Comparison of ENCODE assay signal across 21 mouse cellular contexts in genomic region chr12:84910066-84910465, GRCm38 (mm10). TPM values are rescaled to one million over a fixed set of nuclear protein-coding genes. Genes with fewer than 3 reads are reported as not detected.
DNase-seq lines count a peak whose midpoint lies in the region; ATAC-seq and TF ChIP-seq lines count a peak whose summit lies in the region.
"Had no signal": no experiment of that assay in that cellular context is flagged by ENCODE, and none has a peak within 500 bp of the region (broad histone marks: within the 10 kb centered on the region; RNA-seq: fewer than 3 reads in every experiment).

No protein-coding gene starts in this region.

- 17% methylated on average over 4 of the region's 4 CpGs for WGBS in cerebellum, adult 2 months

- no peak for TF ChIP-seq POLR2A in cerebellum, adult 2 months (IDR thresholded peaks at IDR 0.05; ENCODE audit: borderline replicate concordance, insufficient read depth, low read length)

- H3K27me3 ChIP-seq in cerebellum, adult 2 months (ENCODE audit: control insufficient read depth, insufficient read depth, low read length) = no peaks in the 10 kb centered on the region
- H3K27me3 ChIP-seq: CH12.LX; heart, embryonic 12.5 days; hindbrain, embryonic 15.5 days; Patski had no signal

- ATAC-seq in cerebellum, adult (ENCODE audit: insufficient number of reproducible peaks, low FRiP score, low TSS enrichment) = 0 out of 2 replicates have a peak, but pooled peaks have one; percentile 38
- ATAC-seq: activated CD4-positive, CD25-positive, alpha-beta regulatory T cell, adult 4 months; forebrain, embryonic 14.5 days; intestine, postnatal 0 days; Patski had no signal

- DNase-seq in adipocyte (ENCODE audit: low spot score) = peak; percentile 33
- DNase-seq in cerebellum, adult 2 months = peak; percentile 68 to 85
- DNase-seq in cerebellum, postnatal 10 days = peak; percentile 78 to 84
- DNase-seq in thymus, postnatal 36 days = no peak
- DNase-seq in kidney, postnatal 36 days = no peak
- no peak for DNase-seq in kidney, adult 11 months
- DNase-seq in testis, postnatal 10 days (ENCODE audit: low spot score) = no peak
- DNase-seq: adrenal gland, adult 2 months; adrenal gland, postnatal 25 days; gastrocnemius, adult 2 months; gastrocnemius, postnatal 25 days had no signal

- no peak overlapping the region for H3K4me3 ChIP-seq in cerebellum, adult 2 months (replicated peaks; ENCODE audit: insufficient read depth, low read depth, low read length)
- H3K4me3 ChIP-seq: embryonic facial prominence, embryonic 10.5 days; gastrocnemius, adult 2 months; heart, embryonic 12.5 days; hindbrain, embryonic 10.5 days; hindbrain, embryonic 15.5 days had no signal

- peaks cover 46% of the 10 kb centered on the region for H3K4me1 ChIP-seq in cerebellum, adult 2 months (ENCODE audit: control insufficient read depth, insufficient read depth, low read length)

- no peak overlapping the region for H3K27ac ChIP-seq in cerebellum, adult 2 months (ENCODE audit: insufficient read depth, low read length)
- H3K27ac ChIP-seq: embryonic facial prominence, embryonic 10.5 days; gastrocnemius, adult 2 months; hindbrain, embryonic 10.5 days; hindbrain, embryonic 15.5 days had no signal

- no peak for TF ChIP-seq CTCF in cerebellum, adult 2 months (IDR thresholded peaks at IDR 0.05; ENCODE audit: borderline replicate concordance, insufficient read depth, low read depth, low read length)

RNA-seq across cellular contexts. Expression of gene Ltbp2, which starts 33.7 kb away (rescaled TPM):
- 18.2 and 25.0 TPM in 2 replicates for polyA plus RNA-seq in cerebellum, adult 2 months (2012; rRNA removed)
- polyA plus RNA-seq: activated CD4-positive, CD25-positive, alpha-beta regulatory T cell, adult 4 months; forebrain, embryonic 14.5 days had no signal

Comparison
In these comparisons a context has a peak if more than half of its experiments do, and no peak if none do; other contexts are left out.
1. DNase-seq: peak in adipocyte (single experiment), cerebellum, adult 2 months (2 of 2) and cerebellum, postnatal 10 days (2 of 2); none in thymus, postnatal 36 days (0 of 2), kidney, postnatal 36 days (0 of 2), kidney, adult 11 months (single experiment) and testis, postnatal 10 days (single experiment).